Mouse (Mus musculus): ENCODE measurements around the gene Lrrc55.

DNA sequence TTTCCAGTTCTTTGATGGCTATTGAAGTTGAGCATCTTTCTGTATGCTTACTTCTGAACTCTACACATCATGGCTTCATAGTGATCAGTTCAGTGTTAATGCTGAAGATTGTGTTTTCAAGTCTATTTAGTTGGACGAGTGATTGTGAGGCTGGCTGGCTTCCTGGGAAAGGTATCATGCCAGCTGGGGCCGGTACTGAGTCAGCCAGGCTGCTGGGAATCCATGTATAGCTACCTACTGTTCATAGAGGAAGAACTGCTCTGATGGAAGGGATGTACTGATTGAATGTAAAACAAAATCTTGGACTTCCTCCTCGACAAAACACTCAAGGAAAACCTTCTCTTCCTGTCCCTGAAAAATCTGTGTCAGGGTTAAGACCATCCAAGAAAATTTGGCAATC lies 51.7 kb downstream of the Lrrc55 start:
- TF ChIP-seq GATA1 (IDR thresholded peaks at IDR 0.05; ENCODE audit: borderline replicate concordance, low read length) (no peak), FLI1 (IDR thresholded peaks at IDR 0.05; ENCODE audit: low read length) (no peak)
